Mouse (Mus musculus) bone marrow macrophage, adult 2 months (primary cell): ENCODE data around the gene Defb42. TPM values are rescaled to one million over a fixed set of nuclear protein-coding genes. Genes with fewer than 3 reads are reported as not detected.

Experiments
- H3K27ac ChIP-seq: 2 replicates; pipeline ENCODE4 v1.5.1; 2012; ENCODE audit warnings: low read depth, low read length; ENCODE audit not compliant: insufficient read depth
- H3K4me1 ChIP-seq: 2 replicates; pipeline ENCODE4 v1.6.1; 2012; ENCODE audit warnings: low read length; ENCODE audit not compliant: control insufficient read depth, insufficient read depth
- H3K4me3 ChIP-seq: 2 replicates; pipeline ENCODE4 v1.5.1; 2012; ENCODE audit warnings: mild to moderate bottlenecking, low read length, moderate library complexity; ENCODE audit not compliant: insufficient read depth
- CTCF ChIP-seq: IDR thresholded peaks from 2 replicates; pipeline ENCODE4 v1.5.1; 2012; ENCODE audit warnings: low read depth, mild to moderate bottlenecking, low read length, moderate library complexity
- POLR2A ChIP-seq: IDR thresholded peaks from 2 replicates; pipeline ENCODE4 v1.6.1; 2012; ENCODE audit warnings: mild to moderate bottlenecking, low read depth, low read length, borderline replicate concordance
- polyA plus RNA-seq: library from polyadenylated mRNA; stranded (reverse); fragments of >200 nt; gene quantifications from 2 replicates; pipeline ENCODE4 v1.2.4, GENCODE M21; 2012; ENCODE audit not compliant: missing spikeins, insufficient read depth, insufficient read length

Gene Defb42
- 0.69 TPM in 1 of 2 replicates, not detected in the other for polyA plus RNA-seq

DNA sequence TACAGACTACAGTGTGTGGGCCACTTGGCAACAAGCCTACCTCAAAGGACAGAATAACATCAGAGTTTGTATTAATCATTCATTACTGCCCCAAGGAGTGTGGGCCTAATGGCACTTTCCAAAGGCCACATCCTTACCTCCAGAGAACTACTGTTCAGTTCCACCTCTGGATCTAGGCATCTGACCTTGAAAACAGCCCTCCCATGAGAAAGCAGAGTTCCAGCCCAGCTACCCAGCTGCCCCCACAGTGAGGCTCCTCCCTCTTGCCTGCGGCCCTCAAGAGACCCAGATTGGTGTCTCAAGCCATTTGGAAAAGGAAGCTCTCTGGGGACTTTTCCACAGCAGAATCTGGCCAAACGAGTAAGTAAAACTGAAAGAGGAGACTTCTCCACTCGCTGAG lies at the start of gene Defb42:
Gene Defb42 (plus strand): TSS at position 301 of the 400 bp plus-strand sequence.
- no peak for TF ChIP-seq CTCF
- no peak for TF ChIP-seq POLR2A
- Histone ChIP-seq H3K27ac (no peak within 1 kb of the TSS), H3K4me3 (no peak within 1 kb of the TSS), H3K4me1 (peaks cover 2% of the 10 kb centered on the region; the same call in 1 of the 2 replicates)

DNA sequence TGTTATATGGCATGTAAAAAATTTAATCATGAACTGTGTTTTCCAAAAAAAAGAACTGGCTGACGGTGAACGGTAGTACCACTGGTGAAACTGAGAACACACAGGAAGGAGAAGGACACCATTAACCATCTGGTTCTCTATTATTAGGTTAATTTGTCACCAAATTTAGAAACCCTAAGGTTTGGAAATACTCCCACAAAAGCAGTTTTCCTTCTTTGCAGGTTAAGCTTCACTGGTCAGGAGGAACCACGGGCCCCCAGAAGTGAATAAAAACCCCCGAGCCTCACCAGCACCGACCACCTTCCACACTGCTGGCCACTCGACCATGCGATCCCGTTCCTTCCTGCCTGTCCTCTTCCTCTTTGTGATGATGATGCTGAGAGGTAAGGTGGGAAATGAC lies 49.0 kb upstream of the Defb42 start, which contains the start of gene Defb47:
Gene Defb47 (plus strand): TSS at position 301 of the 400 bp plus-strand sequence.
- no peak within 1 kb of the TSS for H3K4me3 ChIP-seq
- H3K27ac ChIP-seq = no peak within 1 kb of the TSS
- TF ChIP-seq POLR2A = no peak
- no peak for TF ChIP-seq CTCF

DNA sequence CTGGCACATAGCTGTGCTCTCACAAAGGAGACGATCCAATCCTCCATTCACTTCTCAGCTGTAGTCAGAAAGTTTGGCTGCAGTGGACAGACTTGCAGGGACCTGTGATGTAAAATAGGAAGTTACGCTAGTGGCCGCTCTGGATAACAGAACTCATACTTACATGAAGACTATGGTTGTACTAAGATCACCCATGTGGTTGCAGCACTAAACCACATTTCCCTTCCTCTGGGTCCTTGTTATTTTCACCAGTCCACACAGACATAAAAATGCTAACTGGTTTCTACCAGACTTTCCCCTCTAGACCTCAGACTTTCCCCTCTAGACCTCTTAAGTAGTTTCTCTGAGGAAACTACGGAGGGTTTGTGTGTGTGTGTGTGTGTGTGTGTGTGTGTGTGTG lies 47.8 kb upstream of the Defb42 start:
- no peak for TF ChIP-seq POLR2A
- Histone ChIP-seq H3K27ac (no peak overlapping the region), H3K4me1 (no peaks in the 10 kb centered on the region)

More for the DNA sequence above, 49.0 kb upstream of the Defb42 start, which contains the start of gene Defb47:
- H3K4me1 ChIP-seq = no peaks in the 10 kb centered on the region

DNA sequence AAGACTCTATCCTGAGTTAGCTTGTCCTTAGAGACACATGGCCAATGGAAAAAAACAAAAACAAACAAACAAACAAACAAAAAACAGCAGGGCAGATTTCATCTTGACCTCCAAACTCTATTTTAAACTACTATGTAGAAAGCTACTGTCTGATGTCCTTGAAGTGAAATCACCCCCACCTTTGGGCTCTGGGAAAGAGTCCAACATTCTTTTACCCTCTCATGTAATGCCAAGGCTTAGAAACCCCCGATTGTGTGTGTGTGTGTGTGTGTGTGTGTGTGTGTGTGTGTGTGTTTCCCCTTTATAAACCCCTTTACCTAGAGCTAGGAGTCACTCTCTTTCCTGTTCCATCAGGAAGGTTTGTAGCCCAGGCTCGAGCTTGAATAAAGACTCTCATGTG lies 44.2 kb upstream of the Defb42 start:
- H3K27ac ChIP-seq = no peak overlapping the region
- no peak overlapping the region for H3K4me3 ChIP-seq
- TF ChIP-seq CTCF (no peak), POLR2A (no peak)
- H3K4me1 ChIP-seq = no peaks in the 10 kb centered on the region

More for the DNA sequence above, 47.8 kb upstream of the Defb42 start:
- no peak overlapping the region for H3K4me3 ChIP-seq

DNA sequence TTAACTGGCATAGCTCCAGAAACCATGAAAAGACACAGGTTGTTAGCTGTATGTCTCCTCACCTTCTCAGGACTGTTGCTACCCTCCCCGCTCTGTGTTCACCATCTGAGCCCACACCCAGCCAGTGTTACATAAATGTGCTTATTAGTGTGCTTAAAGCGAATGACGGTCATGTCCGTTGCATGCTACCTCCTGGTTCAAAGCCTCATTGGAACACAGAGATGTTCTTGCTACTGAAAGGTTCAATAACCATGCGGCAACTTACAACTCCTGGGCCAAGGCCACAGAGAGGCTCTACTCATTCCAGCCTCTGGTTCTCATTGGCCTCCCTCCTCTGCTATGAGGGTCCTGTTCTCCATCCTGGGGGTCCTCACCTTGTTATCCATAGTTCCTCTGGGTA lies 35.3 kb upstream of the Defb42 start, which contains the start of gene Defb43:
Gene Defb43 (plus strand): TSS at position 301 of the 400 bp plus-strand sequence.
- H3K4me3 ChIP-seq = no peak within 1 kb of the TSS
- no peak for TF ChIP-seq POLR2A
- TF ChIP-seq CTCF = no peak
- H3K4me1 ChIP-seq = peaks cover 8% of the 10 kb centered on the region; the same call in 1 of the 2 replicates
- no peak within 1 kb of the TSS for H3K27ac ChIP-seq

DNA sequence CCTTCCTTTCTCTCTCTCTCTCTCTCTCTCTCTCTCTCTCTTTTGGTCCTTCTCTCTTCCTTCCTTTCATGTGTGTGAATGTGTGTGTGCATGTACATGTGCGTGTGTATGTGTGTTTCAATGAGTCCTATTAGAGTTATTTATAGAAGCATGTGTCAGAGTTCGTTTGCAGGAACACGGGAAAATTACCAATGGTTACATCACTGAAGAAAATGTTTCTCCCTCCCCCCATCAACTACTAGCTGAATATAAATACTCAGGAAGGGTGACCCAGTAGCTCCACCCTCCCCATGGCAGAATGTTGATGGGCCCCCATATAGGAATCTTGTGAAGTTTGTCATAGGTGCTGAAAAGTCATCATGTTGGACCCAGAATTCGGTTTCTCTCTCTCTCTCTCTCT lies 33.7 kb upstream of the Defb42 start:
- no peak overlapping the region for H3K4me3 ChIP-seq
- peaks cover 8% of the 10 kb centered on the region; the same call in 1 of the 2 replicates for H3K4me1 ChIP-seq
- H3K27ac ChIP-seq = no peak overlapping the region
- TF ChIP-seq POLR2A = no peak
- TF ChIP-seq CTCF = no peak

DNA sequence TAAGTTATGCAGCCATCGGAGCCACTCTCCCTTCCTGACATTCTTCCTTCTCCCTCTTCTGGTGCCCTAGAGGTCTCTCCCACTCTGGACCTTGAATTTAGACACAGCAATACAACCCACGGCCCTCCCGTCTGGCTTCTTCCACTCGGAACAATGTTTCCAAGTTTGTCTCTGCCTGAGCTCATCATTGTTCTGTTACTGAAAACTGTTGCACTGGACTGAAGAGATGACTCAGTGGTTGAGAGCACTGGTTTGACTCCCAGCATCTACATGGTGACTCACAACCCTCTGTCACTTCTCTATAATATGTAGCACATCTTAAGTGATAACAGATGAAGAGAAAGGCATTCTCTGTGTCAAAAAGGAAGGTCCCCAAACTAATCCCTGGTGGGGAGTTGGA lies 32.1 kb upstream of the Defb42 start:
- no peak overlapping the region for H3K27ac ChIP-seq
- H3K4me1 ChIP-seq = peaks cover 8% of the 10 kb centered on the region; the same call in 1 of the 2 replicates
- no peak overlapping the region for H3K4me3 ChIP-seq
- TF ChIP-seq CTCF = no peak
- TF ChIP-seq POLR2A = no peak

DNA sequence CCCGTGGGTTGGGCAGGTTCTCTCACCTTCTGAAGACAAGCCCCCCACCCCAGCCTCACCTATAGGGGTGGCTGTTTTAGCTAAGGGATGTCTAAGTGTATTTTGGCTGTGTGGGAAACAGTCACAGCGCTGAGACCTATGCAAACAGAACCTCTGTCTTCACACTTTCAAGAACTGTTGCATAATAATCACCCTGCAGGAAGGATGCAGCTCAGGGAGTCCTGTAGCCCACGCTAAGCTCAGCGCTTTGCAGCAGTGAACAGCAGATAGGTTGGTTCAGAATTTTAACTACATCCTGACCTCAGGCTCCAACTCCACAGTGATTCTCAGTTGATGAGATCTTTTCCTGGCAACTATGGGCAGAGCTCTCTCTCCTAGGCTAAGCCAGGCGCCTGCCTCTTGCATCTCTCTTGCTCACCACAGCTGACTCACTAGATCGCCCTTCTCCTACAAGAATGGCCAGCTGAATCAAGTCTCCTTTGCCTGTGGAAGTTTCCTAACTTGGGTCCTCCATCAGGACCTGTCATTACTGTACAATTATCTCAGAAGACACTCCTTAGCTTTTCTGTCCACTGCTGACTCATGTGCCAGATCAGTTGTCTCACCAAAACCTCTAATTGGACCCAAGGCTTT lies 26.2 kb upstream of the Defb42 start:
- Histone ChIP-seq H3K27ac (no peak overlapping the region), H3K4me3 (no peak overlapping the region), H3K4me1 (no peaks in the 10 kb centered on the region)
- TF ChIP-seq POLR2A (no peak), CTCF (no peak)

DNA sequence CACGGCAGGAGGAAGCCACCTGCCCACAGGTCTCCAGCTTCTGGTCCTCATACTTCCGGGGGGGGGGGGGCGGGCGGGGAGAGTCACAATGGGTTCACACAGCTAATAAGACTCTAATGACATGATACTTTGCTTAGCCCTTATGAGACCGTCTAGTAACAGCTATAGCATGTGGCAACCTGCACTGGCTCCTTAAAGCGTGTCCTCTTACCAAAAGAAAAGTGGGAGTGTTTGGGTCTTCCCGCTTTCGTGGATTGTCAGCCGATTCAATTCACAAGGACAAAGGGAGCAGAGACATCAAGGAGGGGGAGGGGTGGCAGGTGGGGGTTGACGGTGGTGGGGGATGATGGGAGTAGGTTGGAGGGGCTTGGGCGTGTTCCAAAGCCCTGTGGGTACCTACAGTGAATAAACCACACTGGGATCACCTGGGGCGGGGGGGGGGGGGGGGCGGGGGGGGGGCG lies 3.1 kb downstream of the Defb42 start, which contains the start of gene Defb30:
Gene Defb30 (minus strand): TSS at position 51 of the 461 bp plus-strand sequence.
- TF ChIP-seq POLR2A = no peak
- TF ChIP-seq CTCF = no peak
- Histone ChIP-seq H3K4me3 (no peak within 1 kb of the TSS), H3K4me1 (peaks cover 4% of the 10 kb centered on the region), H3K27ac (no peak within 1 kb of the TSS)

DNA sequence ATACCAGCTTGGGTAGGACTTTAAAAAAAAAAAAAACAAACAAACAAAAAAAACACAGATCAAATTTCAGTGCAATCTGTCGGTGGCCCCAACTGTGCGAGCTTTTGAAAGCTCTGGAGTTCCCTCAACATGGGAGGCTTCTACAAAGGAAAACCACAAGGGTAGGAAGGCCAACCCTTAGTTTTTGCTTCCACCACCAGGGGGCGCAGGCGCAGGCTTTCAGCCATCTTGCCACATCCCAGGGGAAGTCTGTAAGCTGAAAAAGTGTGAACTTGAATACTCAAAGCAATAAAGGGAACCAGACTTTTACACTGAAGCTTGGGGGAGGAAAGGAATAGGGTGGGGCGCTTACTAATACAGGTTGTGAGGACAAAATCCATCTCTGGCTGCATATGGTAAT lies 4.0 kb downstream of the Defb42 start:
- peaks cover 4% of the 10 kb centered on the region for H3K4me1 ChIP-seq
- H3K27ac ChIP-seq = no peak overlapping the region
- no peak for TF ChIP-seq POLR2A
- TF ChIP-seq CTCF = peak; percentile 96
- H3K4me3 ChIP-seq = no peak overlapping the region
